Mouse (Mus musculus): ENCODE results near the gene Plpp1.

DNA sequence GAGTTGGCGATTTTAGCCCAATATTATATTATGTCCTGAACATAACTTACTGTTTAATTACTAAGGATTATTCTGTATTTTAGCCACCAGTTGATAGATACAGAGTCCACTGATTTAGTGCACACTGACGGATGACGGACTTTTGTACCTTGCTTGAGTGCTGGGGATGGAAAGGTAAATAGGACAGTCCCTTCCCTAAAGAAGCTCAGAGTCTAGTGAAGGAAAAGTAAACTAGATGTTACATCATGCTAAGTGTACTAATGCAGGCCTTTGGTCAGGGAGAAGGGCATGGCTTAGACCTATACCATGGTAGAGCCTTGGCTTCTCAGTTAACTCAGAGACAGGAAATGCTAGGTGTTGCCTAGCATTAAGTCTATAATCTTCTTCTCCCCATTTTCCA lies 4.9 kb downstream of the Plpp1 start:
- TF ChIP-seq CTCF (IDR thresholded peaks at IDR 0.05; ENCODE audit: borderline replicate concordance, insufficient read depth, low read length) = no peak
- TF ChIP-seq POLR2A (IDR thresholded peaks at IDR 0.05; ENCODE audit: low read depth, low read length) = no peak
